Mouse (Mus musculus) olfactory bulb, adult 2 months (tissue): ENCODE measurements around the gene Gm10198. TPM values are rescaled to one million over a fixed set of nuclear protein-coding genes. Genes with fewer than 3 reads are reported as not detected.

Experiments
- H3K27ac ChIP-seq: fragments of 200-500 bp; 2 replicates; pipeline ENCODE4 v1.5.1; 2012; ENCODE audit warnings: low read depth, low read length; ENCODE audit not compliant: insufficient read depth
- H3K4me1 ChIP-seq: fragments of 200-500 bp; 2 replicates; pipeline ENCODE4 v1.6.1; 2012; ENCODE audit warnings: low read length; ENCODE audit not compliant: control insufficient read depth, insufficient read depth
- H3K4me3 ChIP-seq: fragments of 200-500 bp; 2 replicates; pipeline ENCODE4 v1.5.1; 2012; ENCODE audit warnings: mild to moderate bottlenecking, low read depth, low read length, moderate library complexity; ENCODE audit not compliant: insufficient read depth
- CTCF ChIP-seq: fragments of 200-500 bp; IDR thresholded peaks from 2 replicates; pipeline ENCODE4 v1.5.1; 2012; ENCODE audit warnings: low read depth, mild to moderate bottlenecking, low read length, moderate library complexity; ENCODE audit not compliant: insufficient read depth
- POLR2A ChIP-seq: fragments of 200-500 bp; IDR thresholded peaks from 2 replicates; pipeline ENCODE4 v1.6.1; 2012; ENCODE audit warnings: mild to moderate bottlenecking, low read depth, low read length, moderate library complexity; ENCODE audit not compliant: insufficient read depth
- WGBS: fragments of 180-500 bp; shearing (Covaris S2); methylation state at CpG from one replicate; pipeline ENCODE4 v1.1.7; 2018; 5-methylcytosine and 5-hydroxymethylcytosine counted together
- polyA plus RNA-seq: library from polyadenylated mRNA; stranded (reverse); fragments of >200 nt; gene quantifications from 2 replicates; pipeline ENCODE4 v1.2.4, GENCODE M21; 2012; ENCODE audit warnings: low replicate concordance; ENCODE audit not compliant: missing spikeins, insufficient read depth, insufficient read length

Gm10198 gene
- polyA plus RNA-seq, 1 experiment: not detected

DNA sequence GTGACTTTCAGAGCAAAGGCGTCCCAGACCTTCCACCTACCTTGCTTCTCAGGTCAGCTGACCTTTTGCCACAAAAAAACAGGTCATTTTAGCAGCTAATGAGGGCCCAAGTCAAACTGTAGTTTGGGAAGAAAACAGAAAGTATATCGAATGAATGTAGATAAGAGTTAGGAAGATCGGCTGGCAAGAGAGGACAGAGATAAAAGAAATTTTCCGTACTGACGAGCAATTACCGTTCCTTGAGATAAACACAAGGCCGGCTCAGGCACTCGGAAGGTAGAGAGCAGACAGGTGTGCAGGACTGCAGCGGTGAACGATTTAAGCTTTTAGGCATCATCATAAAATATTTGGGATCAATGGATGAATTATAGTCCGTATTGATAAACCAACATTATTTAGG is 15.4 kb upstream of the Gm10198 start:
- no peak overlapping the region for H3K4me3 ChIP-seq
- 93% methylated on average over 11 of the region's 11 CpGs for WGBS
- no peak for TF ChIP-seq POLR2A
- no peak for TF ChIP-seq CTCF
- no peak overlapping the region for H3K27ac ChIP-seq
- H3K4me1 ChIP-seq: no peaks in the 10 kb centered on the region

DNA sequence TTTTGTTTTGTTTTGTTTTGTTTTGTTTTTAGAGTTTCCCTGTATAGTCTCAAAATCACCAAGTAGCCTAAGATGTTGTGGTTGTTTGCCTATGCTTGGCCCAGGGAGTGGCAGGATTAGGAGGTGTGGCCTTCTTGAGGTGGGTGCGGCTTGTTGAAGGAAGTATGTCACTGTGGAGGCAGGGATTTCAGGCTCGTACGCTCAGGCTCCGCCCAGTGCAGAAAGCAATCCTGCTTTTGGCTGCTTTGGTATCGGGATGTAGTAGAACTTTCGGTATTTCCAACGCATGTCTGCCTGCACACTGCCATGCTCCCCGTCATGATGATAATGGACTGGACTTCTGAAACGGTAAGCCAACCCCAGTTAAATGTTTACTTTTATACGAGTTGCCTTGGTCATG is 12.5 kb upstream of the Gm10198 start:
- Histone ChIP-seq H3K27ac (no peak overlapping the region), H3K4me3 (no peak overlapping the region), H3K4me1 (no peaks in the 10 kb centered on the region)
- WGBS: 95% methylated on average over 10 of the region's 10 CpGs
- no peak for TF ChIP-seq CTCF
- no peak for TF ChIP-seq POLR2A

DNA sequence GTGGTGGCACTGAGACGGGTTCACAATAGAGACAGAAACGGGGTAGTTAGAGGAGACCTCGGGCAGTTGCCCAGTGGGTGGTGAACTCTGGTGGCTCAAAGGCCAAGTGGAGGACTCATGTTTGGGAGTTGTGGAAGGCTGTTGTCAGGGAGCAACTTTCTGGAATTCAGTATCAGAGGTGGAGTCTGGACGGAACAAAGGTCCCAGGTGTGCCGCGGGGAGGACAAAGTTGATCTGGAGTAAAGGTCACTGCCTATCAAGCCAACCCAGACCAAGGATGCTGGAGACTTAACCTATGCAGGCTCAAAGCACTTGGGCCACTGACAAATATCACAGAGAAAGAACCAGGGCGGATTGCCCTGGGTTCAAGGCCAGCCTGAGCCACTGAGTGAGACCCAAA is 5.5 kb downstream of the Gm10198 start:
- H3K4me3 ChIP-seq: no peak overlapping the region
- WGBS: 86% methylated on average over 7 of the region's 7 CpGs
- no peak overlapping the region for H3K27ac ChIP-seq
- H3K4me1 ChIP-seq: no peaks in the 10 kb centered on the region
- TF ChIP-seq POLR2A: no peak
- TF ChIP-seq CTCF: no peak

DNA sequence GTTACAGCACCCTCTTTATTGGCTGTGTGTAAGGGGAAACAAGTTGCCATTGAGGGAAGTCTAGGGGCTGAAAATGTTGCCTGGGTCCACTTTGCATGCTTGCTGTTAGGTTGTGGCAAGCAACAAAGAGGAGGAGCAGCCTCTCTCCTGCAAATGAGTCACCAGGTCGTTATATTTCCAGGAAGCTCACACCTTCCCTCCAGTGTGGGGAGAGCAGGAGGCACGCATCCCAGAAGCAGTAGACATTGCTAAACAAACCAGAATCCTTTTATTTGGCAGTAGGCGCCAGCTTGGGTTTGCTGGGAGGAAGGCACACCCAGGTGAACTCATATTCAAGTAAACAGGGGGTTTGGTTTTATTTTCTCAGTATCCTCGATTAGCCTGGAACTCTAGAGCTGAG is 8.8 kb downstream of the Gm10198 start:
- TF ChIP-seq CTCF (no peak), POLR2A (no peak)
- H3K4me1 ChIP-seq: no peaks in the 10 kb centered on the region
- 66% methylated on average over 4 of the region's 4 CpGs for WGBS
- no peak overlapping the region for H3K27ac ChIP-seq
- no peak overlapping the region for H3K4me3 ChIP-seq

DNA sequence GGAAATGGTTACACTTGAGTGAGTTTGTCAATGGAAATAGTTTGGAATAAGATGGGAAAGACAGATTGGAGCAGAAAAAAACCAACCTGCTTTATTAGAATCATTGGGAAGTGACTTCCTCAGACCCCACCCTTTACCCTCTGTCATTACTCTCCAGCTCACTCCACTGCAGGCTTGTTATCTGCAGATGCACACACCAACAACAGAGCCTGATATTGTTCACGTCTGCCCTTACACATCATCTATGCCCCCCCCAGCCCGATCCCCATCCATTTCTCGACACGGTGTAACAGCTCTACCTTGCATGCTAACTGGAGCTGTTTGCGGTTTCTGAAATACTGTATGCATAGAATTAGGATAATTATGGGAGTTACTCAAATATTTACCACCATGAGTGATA is 12.2 kb downstream of the Gm10198 start:
- 95% methylated on average over 5 of the region's 5 CpGs for WGBS
- no peak overlapping the region for H3K4me3 ChIP-seq

DNA sequence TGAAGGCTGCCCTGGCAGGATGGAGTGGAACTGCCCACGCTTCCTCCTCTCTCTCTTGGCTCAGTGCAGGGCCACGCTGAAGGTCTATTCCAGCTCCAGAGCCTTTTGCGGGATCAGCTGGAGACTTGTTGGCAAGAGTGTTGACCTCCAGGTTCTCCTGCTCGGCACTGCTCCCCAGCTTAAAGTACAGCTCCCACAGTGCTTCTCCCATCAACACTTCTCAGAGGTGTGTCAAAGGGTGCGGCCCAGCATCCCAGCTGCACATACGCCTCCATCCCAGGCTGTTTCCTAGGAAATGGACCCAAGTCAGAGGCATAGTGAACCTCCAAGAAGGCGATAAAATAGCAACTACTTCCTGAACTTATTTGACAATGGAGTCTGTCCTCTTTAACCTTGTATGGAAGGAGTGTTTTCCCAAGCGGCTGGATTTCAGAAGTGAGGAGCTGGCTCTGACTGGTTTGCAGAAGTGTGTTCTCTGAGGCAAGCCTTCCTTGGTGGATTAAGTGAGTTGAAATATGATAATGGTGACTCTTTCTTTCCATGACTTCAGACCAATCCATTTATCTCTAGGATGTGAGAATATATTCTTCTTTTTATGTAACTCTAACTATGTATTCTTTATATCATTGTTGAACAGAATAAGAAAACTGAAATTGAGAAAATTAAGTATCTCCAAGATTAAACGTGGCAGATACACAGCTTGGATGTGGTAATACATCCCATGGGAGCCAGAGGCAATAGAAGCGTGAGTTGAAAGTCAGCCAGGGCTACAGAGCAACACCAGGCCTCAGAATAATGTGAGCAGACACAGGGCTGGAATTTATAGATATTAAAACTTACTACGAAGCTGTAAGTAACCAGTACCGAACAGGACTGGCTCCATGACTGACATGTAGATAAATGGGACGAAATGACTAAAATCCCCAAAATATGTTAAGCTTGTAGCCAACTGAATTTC is 23.9 kb downstream of the Gm10198 start:
- no peak overlapping the region for H3K4me3 ChIP-seq
- TF ChIP-seq CTCF: no peak
- no peak for TF ChIP-seq POLR2A
- H3K27ac ChIP-seq: no peak overlapping the region
- 89% methylated on average over 13 of the region's 13 CpGs for WGBS
- H3K4me1 ChIP-seq: no peaks in the 10 kb centered on the region

More for the DNA sequence above, 12.2 kb downstream of the Gm10198 start:
- Histone ChIP-seq H3K4me1 (no peaks in the 10 kb centered on the region), H3K27ac (no peak overlapping the region)
- no peak for TF ChIP-seq POLR2A
- TF ChIP-seq CTCF: no peak

DNA sequence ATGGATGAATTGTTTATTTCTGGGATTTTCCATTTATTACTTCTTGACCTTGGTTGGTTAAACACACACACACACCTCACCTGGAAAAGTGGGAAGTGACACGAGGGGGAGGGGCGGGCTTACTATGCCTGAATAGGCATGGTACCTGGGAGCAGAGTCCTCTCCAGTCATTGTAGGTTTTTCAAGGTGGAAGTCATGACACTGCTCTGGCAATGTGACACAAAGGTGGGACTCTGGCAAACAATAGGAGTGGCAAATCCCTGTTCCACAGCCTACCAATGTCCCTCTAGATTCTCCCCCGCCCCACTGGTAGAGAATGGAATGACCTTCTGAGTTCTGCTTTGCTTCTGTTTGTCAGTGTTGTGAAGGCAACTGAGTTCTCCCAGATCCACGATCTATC is 27.8 kb downstream of the Gm10198 start:
- TF ChIP-seq POLR2A: no peak
- TF ChIP-seq CTCF: no peak
- H3K4me3 ChIP-seq: no peak overlapping the region
- 84% methylated on average over 4 of the region's 4 CpGs for WGBS
- H3K27ac ChIP-seq: no peak overlapping the region
- no peaks in the 10 kb centered on the region for H3K4me1 ChIP-seq

DNA sequence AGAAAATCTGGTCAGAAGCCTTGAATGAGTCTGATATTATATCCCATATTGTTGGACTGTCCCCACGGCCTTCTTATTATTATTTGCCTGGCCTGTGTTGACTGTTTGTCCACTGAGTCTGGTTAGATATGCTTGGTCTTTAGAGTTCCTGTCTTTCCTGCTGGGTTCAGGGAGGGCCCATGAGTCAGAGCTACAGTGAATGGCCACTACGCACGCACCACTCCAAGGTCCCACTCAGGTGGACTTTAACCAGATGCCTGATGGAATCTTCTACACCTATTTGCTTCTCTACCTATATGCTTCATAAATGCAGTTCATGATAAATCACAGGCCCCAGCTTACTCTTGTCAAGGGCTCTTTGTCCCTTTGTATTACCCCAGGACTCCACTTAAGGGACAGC is 29.8 kb downstream of the Gm10198 start:
- Histone ChIP-seq H3K27ac (no peak overlapping the region), H3K4me1 (no peaks in the 10 kb centered on the region), H3K4me3 (no peak overlapping the region)
- TF ChIP-seq CTCF (no peak), POLR2A (no peak)
- WGBS: 96% methylated on average over 3 of the region's 3 CpGs

DNA sequence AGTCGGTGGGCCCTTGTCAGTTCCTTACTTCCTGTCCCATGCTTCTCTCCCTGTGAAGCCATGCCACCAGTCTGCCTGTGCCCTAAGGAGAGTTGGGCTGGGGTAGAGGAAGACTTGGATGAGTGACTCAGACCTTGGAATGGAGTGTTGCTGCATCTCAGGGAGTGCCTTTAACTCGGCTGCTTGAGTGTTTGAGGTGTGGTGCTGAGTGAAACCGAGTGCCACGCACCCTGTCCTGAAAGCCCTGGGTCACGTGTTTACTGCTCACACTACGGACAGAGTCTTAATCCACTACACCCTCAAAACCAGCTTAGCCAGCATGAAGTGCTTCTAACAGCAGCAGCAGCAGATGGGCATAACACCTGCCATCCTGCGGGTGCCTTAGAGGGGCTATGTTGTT is 30.5 kb downstream of the Gm10198 start:
- no peak for TF ChIP-seq POLR2A
- H3K4me3 ChIP-seq: no peak overlapping the region
- H3K4me1 ChIP-seq: no peaks in the 10 kb centered on the region
- no peak overlapping the region for H3K27ac ChIP-seq
- WGBS: 86% methylated on average over 7 of the region's 7 CpGs

DNA sequence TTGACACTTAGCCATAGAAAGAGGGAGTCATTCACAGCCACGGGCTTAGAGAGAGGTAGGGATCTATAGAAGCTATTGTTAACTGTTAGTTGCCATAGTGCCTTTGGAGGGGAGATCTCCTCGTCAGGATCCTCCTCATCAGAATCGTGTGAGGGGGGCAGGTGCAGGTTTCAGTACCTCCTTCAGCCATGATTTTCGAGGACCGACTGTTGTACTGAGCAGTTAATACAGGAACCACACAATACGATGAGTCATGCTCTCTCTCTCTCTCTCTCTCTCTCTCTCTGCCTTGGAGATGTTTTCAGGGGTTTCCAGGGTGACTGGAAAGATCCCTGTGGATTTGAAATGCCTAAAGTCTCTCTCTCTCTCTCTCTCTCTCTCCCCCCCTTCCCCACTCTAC is 31.5 kb downstream of the Gm10198 start:
- no peaks in the 10 kb centered on the region for H3K4me1 ChIP-seq
- 23% methylated on average over 6 of the region's 6 CpGs for WGBS

More for the DNA sequence above, 31.5 kb downstream of the Gm10198 start:
- no peak for TF ChIP-seq CTCF
- TF ChIP-seq POLR2A: no peak
- Histone ChIP-seq H3K27ac (no peak overlapping the region), H3K4me3 (no peak overlapping the region)
